Mouse (Mus musculus): ENCODE measurements around the gene Gm21988.

Gm21988 gene

DNA sequence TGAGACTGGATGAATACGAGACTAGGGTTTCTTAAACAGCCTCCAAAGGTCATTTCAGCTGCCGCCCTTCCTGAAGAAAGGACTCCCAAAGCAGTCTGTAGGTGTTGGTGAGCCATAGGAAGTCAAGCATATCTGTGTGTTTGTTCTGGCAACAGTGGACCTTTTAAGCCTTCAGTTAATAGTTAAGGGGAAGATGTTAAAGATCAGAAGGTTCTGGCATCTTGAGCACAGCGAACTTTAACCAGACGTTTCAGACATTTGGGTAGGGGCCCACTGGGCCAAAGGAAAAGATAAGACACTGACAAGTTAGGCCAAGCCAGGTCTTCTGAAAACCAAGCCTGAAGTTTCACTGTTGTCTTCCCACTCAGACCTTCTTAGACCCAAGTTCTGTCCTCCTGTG, 21.6 kb downstream of the Gm21988 start:
- no peak for DNase-seq (ENCODE audit: low read depth, low spot score)

DNA sequence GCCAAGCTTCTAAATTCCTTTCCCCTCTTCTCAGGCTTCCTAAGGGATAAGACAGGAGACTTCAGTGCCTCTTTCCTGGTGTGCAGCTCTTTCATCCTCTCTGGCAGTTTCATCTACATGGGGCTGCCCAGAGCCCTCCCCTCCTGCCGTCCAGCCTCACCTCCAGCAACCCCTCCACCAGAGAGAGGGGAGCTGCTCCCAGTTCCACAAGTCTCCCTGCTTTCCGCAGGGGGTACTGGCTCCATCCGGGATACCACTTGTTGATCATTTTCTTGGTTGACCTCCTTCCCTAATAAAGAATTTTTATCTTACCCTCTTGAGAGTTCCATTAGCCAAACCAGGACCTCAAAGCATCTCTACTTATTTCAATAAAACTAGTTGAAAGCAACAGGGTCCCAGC, 23.5 kb downstream of the Gm21988 start:
- no peak for DNase-seq (ENCODE audit: low read depth, low spot score)

DNA sequence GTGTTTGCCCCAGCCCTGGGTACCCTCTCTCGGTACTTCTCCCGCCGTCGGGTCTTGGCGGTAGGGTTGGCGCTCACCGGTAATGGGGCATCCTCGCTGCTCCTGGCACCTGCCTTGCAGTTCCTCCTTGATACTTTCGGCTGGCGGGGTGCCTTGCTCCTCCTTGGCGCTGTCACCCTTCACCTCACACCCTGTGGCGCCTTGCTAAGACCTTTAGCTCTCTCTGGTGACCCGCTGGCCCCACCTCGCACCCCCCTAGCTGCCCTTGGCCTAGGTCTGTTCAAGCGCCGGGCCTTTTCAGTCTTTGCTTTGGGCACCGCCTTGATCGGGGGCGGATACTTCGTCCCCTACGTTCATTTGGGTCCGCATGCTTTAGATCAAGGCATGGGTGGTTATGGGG, 24.3 kb downstream of the Gm21988 start:
- DNase-seq (ENCODE audit: low read depth, low spot score), result peak; percentile 25

DNA sequence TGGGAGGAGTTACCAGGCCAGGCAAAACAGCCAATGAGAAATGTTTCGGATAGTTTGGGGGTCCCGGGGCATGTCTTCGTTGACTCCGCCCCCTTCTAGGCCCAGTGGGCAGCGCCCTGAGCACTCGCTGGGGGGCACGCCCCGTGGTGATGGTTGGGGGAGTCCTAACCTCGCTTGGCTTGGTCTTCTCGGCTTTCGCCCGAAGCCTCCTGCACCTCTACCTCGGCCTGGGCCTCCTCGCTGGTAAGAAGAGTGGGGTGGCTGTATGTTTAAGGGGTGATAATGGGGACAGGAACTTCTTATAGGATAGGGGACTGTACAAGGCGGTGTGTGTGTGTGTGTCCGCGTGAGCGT, 24.8 kb downstream of the Gm21988 start:
- peak; percentile 32 for DNase-seq (ENCODE audit: low read depth, low spot score)

DNA sequence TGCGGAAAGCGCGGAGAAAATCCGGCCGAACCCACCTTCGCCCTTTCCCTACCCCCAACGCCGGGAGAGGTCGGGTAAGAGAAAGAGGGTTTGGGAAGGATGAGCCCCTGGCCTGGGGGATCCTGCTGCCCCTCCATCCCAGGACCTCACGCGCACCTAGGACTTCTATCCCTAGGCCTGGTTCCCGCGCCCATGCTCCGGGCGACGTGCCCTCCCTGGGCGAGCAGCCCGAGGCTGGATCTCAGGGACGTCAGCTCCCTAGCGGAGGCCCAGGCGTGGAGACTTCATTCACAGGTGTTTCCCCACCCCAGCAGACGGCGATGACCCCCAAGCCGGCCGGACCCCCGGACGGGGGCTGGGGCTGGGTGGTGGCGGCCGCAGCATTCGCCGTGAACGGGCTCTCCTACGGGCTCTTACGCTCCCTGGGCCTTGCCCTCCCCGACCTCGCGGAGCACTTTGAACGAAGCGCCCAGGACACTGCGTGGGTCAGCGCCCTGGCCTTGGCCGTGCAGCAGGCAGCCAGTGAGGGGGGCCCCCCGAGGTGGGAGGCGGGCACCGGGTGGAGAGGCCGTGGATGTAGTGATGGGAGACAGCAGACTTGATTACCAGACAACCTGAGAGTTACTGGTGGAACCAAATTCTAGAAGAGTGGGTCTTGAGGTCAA, 25.3 kb downstream of the Gm21988 start:
- no peak for DNase-seq (ENCODE audit: low read depth, low spot score)

DNA sequence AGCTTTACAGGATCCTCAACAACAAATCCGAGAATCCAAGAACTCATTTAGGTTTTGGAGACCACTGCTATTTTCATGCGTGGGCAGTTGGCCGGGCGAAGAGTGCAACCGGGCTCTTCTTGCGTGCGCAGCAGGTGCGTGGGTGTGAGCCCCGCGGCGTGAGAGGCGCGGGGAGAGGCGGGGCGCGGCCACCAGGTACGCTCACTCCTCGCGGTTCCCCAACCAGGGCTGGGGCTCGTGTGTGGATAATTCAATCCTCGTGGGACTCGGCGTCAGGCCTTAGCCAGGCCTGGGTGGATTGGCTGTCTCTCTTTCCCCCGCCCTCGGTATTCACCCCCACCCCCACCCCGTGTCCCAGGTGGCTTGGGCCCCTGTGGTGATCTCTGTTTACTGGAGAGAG, 25.9 kb downstream of the Gm21988 start:
- DNase-seq (ENCODE audit: low read depth, low spot score), result peak; percentile 39

DNA sequence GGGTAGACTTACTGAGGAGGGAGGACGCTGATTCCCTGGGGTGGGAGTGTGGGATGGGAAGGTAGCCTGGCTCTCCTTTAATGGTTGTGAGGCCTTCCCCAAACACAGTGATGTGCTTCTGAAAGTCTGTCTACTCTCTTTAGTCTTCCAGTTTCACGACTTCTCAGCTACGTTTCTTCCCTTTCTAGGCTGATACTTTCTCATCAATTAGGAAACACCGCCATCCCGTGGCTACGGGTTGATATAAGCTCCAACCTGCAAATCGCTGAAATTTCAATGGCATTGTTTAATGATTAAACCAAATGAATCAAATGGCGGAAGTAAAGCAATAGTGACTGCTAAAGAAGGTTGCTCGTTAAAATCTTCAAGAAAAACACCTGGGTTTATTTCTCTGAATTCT, 26.7 kb downstream of the Gm21988 start:
- DNase-seq (ENCODE audit: low read depth, low spot score), result peak; percentile 68

DNA sequence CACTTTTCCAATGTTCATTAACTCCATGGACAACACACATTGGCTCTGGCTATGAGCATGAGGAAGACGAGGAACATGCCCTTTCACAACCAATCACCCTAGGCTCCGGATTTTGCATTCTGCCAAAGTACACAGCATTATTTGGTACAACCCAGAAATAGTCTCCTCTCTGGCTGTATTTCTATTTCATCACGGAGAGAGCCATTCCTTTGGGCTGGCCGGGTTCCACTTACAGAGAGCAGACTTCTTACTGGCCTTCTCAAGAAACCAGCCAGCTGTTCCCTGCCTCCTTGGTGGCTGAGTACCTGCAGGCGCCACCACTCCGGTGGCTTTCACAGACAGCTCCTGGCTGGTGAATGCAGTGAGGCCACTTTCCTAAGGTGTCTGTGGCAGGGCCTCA, 27.2 kb downstream of the Gm21988 start, which contains the start of gene Slc16a11:
Gene Slc16a11 (plus strand): TSS at position 330 of the 400 bp plus-strand sequence.
- no peak for DNase-seq (ENCODE audit: low read depth, low spot score)

DNA sequence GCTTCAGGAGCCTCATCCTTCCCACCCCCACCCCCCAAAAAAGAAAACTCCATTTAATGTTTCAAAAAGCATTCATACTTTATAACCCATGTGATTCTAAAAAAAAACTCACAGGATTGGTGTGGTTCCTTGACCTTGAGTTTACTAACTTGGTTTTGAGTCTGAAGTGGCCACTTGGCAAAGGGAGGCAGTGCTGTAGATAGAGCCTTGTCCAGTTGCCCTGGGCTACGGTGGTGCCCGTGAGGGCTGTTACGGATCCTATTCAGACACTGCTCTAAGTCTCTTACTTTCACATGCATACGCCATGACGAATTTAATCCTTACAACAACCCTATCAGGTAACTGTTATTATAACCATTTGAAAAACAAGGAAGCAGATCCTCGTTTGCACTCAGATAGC, 27.7 kb downstream of the Gm21988 start:
- DNase-seq (ENCODE audit: low read depth, low spot score), result no peak

DNA sequence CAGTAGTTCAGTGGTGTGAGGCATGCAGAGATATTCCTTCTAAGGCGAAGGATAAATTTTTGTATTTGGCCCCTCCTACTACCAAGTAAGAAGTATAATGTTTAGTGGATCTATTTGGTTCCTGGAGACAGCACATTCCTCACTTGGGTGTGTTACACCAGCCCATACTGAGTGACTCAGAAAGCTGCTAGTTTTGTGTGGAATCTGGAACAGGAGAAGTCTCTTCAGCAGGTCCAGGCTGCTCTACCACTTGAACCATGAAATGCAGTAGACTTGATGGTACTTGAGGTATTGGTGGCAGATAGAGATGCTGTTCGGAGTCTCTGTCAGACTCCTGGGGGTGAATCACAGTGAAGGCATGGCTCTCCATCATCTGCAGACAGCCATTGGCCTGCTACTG, 28.9 kb downstream of the Gm21988 start:
- no peak for DNase-seq (ENCODE audit: low read depth, low spot score)

DNA sequence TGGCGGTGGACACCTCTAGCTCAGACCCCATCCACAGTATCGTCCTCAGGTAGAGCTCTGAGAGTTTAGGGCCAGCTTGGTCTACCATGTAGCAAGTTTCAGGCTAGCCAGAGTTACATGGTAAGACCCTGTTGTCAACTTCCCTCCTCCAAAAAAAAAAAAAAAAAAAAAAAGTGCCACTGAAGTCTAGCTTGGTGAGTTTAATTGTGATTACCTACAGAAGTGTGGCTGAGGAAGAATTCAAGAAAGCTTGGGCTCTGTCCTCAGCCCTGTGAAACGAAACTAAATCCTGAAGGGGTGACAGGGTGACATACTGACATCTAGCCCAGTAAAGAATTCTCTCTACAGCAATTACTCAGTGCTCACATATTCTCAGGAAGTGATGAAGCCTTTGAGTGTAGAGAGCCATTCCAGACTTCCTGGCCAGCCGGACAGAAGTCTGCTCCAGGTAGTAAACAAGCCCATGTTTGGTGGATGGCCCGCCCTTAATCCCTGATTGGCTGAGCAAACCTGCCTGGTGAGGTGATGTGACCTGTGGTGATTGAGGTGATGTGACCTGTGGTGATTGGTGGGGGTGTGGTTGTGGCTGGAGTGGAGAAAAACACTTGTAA, 30.7 kb downstream of the Gm21988 start:
- DNase-seq (ENCODE audit: low read depth, low spot score), result no peak

DNA sequence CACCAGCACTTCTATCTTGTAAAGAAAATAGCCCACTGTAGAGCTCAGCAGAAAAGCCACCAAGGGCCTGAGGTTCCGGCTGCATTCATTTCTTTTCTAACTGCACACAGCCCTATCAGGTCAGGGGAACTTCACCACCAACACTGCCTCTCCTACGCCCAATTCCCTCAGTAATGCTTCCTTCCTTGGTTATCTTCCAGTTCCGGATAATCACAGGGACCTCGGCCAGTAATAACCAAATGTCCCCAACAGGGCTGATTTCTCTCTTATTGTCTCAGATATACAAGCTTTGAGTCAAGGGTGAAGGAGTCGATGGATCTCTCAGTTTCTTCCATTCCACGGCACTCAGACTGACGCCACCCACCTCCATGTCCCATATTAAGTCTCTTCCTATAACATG, 32.3 kb downstream of the Gm21988 start:
- no peak for DNase-seq (ENCODE audit: low read depth, low spot score)

DNA sequence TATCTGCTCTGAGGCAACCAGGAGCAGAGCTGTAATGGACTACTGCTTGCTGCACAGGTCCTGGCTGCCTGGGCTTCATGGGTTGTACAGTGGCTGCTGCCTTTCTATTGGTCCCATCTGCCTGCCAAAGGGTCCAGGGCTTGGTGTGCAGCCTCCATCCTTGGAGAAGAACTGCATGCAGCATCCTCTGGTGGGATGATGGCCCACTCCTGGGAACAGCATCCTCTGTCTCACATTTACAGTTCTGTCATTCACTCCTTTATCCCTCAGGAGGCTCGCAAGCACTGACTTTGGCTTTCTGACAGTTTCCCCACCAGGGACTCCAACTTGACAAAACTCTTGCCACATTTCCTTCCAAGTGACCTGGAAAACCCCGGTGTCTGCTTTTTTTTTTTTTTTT, 32.8 kb downstream of the Gm21988 start:
- DNase-seq (ENCODE audit: low read depth, low spot score), result no peak

DNA sequence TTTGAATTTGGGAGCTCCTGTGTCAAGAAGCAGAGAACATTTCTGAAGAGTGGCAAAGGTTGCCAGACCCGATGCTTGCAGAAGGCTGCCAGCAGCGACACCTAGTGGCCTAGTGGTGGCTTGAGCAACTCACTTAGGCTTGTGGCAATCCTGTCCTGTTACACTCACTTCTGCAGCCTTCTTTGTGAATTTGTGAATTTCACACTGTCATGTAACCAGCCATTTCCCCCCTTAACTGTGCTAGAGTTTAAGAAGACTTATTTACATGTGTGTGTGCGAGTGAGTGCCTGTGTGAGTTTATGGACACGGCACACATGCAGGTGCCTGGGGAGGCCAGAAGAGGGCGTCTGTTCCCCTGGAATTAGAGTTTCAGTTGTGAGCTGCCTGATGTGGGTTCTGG, 37.9 kb downstream of the Gm21988 start:
- peak; percentile 86 for DNase-seq (ENCODE audit: low read depth, low spot score)

DNA sequence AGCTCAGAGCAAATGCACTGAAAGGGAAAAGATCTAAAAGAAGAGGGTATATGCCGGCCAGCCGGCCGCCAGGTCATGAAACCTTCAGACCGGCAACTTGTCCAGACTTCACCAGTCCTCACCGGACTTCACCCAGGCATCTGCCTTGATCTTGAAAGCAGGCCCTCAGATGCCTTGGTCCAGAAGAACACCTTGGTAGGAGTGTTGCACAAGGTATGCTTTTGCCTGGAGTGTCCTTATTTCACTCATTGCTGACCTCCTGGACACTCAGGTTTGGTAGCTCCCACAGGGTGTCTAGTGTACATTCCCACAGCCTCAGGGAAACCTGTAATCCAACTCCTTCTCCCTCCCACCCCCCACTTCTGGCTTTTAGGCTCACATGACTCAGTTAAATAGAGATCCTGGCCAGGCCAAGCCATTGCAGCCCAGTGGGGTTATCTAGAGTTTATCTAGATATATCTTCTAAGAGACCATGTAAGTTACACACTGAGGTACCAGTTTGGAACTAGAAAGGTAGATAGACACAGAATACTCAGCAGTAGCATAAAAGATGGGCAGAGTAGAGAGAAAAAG, 39.5 kb downstream of the Gm21988 start:
- DNase-seq (ENCODE audit: low read depth, low spot score), result no peak

DNA sequence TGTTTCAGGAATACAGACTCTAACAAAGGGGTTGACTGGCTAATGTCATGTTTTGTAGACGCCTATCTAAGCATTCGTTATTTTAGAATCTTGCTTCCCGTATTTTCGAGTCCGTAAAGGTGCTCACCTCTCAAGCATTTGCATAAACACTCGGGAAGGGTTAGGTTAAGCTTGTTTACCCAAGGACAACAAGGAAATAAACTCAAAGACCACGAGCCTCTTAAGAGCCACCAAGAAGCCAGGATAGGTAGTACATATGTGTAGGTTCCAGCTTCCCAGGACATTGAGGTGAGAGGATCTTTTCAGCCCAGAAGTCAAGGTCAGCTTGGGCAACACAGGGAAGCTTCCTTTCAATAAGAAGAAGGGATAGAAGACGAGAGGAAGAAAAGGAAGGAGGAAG, 40.5 kb downstream of the Gm21988 start:
- DNase-seq (ENCODE audit: low read depth, low spot score), result no peak

DNA sequence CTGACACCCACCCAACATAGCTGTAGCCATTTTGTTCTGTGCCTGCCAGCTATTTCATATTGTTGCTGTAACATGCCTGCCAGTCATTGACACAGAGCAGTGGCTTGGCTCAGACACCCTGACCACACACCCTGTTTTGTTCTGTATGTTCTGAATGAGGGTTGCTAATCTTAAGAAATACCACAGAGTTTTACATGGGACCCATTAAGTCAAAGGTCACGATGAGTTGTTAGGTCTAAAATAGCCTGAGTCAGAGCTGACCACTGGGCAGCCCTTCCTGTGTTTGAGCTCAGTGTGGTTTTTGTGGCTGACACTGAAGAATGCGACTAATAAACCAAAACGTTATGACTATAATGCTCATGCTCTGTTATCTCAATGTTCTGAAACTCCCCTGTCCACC, 41.3 kb downstream of the Gm21988 start:
- DNase-seq (ENCODE audit: low read depth, low spot score), result no peak

DNA sequence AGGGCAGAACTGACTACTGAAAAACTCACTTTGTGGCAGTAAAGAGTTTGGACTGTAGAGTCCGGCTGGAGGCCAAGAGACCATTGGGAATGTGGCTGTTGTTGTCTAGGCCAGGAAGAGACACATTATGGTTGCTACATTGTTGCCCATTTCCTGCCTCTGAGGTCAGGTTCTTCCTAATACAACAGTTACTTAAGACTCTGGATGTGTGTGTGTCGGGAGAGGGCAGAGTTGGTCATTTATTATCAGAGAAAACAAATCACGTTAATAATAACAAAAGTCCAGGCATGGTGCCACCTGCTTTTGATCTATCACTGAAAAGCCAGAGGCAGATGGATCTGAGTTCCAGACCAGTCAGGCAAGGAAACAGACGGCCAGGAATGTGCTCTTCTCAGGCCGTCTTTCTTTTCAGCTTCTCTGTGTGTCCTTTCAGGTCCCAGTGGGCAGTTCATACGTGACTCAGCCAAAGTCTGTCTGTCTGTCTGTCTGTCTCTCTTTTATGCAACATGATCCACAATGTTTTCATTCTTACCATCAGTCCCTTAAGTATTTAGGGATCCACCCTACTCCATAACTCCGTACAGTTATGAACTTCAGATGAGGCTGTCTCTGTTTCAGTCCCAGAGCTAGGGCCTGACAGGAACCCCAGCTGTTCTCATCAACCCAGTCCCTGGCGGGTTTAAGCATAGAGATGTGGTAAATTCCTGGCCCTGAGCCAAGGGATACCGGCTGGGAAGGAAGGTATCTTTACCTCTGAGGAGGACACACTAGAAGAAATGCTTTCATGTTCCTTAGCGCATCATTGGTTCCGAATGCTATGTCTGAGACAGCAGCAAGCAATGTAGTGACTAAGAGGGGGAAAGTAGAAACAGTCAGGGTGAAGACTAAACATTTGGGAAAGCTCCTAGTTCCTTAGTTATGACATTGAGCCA, 46.0 kb downstream of the Gm21988 start:
- no peak for DNase-seq (ENCODE audit: low read depth, low spot score)

DNA sequence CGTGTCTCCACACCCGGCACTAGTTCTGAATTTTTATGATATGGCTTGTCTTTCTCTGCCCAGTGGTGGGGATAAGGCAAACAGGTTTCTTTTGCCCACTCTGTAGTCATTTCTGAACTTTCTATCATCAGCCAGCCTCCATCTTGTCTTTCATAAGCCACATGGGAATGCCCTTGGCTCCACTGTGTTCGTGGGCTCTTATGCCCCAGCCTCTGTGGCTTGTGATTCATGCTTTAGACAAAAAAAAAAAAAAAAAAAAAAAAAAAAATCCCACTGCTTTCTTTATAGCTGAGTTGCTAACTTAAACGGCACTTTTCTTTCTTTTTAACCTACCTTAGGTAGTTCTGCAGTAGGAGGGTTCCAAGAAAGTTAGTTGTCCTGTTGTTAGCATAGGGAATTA, 47.5 kb downstream of the Gm21988 start:
- no peak for DNase-seq (ENCODE audit: low read depth, low spot score)

DNA sequence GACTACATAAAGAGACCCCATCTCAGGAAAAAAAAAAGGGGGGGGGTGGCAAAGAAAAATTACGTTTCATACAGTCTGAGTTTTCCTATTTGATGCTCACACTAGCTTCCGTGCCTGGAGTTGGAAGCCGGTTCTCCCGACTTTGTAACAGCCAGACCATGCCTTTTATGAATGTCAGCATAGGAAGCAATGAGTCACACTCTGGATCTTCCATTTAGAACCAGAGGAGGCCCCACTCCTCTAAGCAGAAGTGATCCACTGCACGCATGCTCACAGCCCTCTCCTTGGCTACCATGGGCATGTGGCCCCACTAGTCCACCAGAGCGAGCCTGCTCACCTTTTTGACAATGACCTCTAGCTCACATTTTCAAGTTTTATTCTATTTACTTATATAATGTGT, 48.4 kb downstream of the Gm21988 start:
- DNase-seq (ENCODE audit: low read depth, low spot score), result no peak

DNA sequence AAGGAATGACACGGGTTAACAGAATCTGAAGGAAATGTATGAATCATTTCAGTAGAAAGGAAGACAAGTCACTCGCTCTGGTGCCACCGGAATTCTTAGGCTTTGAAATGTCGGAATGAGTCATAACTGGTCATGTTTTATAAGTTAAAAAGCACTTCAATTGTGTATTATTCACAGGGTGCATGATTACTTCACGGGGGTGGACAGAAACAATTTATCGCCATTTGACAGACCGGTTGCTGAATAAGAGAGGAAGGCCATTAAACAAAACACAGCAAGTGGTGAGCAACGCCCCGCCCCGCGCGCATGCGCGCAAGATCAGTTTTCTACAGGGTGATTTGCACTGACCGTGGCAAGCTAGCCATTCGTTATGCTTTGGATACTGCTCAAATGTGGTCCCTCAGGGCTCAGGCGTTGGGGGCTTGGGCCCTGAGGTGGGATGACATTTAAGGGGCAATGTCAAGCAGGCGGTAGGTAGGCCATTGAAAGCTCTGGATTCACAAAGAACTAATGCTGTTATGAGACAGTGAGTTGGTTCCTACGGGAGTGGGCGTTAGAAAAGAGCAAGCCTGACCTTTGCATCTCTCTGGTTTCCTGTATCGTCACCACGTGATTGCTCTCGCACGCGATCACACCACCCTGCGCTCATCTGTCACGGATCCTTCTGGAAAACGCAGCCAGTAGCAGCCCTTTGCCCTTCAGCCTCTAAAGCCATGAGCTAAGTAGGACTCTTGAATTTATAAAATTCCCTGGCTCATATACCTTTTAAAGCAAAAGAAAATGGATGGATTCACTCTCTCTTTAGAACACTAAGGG, 50.1 kb downstream of the Gm21988 start:
- DNase-seq (ENCODE audit: low read depth, low spot score), result peak; percentile 40

Data from ZHBTc4 (cell line).